Mouse (Mus musculus) right cerebral cortex, postnatal 14 days (tissue): ENCODE measurements around the gene Gcfc2.

Experiments used
- DNase-seq: peaks from one replicate; pipeline ENCODE4 v3.0.0; 2022

The Gcfc2 gene

DNA sequence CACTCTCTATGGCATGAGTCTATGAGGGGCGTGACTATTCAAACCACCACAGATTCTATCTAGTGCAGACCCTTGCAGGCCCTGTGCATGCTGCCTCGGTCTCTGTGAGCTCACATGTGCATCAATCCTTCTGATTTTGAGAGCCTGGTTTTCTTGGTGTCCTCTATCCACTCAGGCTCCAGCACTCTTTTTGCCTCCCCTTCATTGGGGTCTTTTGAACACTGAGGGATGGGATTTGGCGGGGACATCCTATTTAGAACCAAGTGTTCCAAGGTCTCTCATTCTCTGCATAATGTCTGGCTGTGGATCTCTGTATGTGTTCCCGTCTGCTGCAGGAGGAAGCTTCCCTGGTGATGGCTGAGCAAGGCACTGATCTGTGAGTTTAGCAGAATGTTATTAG is 55.8 kb downstream of the Gcfc2 start:
- DNase-seq = no peak

DNA sequence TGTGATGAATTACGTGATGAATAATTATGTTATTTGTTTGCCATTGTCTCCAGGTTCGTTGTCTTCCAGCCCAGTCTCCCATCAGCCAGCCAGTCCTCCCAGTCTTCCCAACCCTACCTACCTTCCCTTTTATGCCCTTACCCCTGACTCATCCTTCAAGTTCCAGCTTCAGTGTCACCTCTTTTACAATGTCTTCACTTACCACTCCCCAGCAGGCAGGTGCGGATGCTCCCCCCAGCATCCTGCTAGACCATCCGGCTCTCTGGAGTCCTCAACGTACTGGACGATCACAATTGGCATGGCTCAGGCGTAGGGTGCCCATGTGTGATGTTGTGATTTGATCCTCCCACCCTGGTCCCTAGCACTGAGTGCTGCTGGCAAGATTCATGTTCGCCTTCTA is 62.7 kb downstream of the Gcfc2 start:
- no peak for DNase-seq

DNA sequence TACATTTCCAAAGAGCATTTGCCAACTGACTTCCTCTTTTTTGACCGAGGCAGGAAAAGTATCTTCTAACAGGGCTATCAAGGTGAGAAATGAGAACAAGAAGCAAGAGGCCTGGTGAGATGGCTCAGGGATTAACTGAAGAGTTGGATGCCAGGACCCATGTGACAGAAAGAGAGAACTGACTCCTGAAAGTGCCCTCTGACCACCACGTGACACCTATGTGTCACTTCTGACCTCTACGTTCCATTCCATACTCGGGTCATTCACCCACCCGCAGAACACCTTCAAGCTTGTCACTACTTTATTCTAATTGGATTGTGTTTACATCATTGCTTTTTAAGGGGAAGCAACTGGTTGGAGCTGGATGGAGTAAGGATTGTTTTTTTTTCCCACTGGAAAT is 63.1 kb downstream of the Gcfc2 start:
- no peak for DNase-seq

DNA sequence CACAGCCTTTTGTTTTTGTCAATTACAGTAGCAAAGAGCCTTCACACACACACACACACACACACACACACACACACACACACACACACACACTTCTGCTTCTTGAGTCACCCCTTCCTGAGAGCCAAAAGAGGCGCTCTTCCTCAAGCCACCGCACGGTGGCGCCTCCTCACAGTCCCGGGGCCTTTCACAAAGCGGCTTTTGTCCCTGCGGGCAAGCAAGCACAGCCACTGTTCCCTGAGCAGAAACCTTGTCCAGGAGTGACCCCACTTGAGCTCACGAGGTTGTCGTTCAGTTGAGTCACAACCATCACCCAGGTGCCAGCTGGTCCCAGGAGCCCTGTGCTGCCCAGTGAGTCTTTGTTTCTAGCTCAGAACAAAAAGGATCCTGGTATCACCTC is 63.5 kb downstream of the Gcfc2 start:
- DNase-seq = peak; percentile 82

DNA sequence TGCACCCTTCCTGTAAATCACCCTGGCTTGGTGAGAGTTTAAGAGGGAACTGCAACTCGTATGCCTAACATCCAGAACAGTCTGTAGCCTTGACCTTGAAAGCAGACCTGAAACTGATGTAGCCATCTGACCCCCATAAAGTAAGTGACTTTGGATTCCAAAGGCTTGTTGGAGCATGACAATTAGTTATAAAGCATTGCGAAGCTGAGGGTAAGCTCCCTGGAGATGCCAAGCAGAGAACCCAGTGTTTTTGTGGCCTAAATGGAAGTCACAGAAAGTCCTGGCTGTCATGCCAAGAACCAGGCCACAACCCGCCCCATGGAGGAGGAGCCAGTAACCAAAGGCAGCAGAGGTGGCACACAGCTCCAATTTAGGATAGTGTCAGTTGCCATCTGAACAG is 64.1 kb downstream of the Gcfc2 start:
- no peak for DNase-seq

DNA sequence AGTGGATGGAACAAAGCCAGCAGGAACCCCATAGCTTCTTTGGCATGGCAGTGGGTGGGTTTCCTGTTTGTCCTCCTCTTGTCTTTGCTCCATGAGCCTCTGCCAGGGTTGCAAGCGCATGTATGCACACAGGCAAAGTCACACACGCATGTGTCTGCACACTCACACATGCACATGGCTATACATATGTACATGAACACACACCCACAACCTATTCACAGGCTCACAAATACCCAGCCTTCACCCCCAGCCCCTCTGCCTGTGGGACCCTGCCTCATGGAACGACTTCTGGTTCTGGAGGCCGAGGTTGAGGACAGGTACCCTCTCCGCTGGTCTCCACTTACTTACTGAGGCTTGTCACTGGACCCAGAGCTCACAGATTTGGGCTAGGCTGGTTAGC is 64.9 kb downstream of the Gcfc2 start:
- DNase-seq = no peak

DNA sequence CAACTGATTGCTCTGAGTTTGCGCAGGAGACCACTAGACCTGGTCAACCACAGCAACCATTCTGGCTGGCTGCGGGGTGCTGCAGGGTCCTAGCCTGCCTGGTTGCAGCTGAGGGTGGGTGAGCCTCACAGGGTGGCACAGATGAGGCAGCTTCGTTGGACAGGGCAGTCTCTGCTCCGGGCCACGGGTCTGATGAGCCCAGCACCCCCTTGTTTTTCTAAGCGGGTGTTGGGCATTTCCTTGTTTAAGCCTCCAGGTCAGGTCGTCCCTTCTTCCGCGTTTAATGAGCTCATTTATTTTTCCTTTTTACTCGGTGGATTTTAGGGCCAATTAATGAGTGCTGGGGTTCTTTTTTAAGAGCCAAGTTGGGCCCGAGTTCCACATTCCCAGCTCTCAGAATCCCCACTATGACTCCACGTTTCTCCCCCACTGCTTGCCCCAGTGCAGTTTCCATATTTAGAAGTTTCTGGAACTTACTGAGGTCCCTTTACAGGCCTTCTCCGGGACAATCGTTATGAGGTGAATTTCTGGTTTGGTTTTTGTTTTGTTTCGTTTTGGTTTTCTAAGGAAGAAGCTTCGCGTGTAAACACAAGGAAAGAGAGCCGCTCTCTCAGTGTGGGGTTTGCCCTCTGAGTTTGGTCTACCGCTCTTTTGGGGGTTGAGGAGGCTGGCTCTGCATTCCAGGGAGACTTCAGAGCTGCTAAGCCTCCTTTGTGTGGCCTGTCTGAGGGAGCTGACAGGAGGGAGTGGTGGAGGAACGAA is 66.8 kb downstream of the Gcfc2 start:
- no peak for DNase-seq
